Mouse (Mus musculus) neutrophil, adult 5-6 weeks (primary cell): ENCODE measurements around the gene Arid1b. TPM values are rescaled to one million over a fixed set of nuclear protein-coding genes. Genes with fewer than 3 reads are reported as not detected.
"Not testable (repeated sequence)": the region's sequence is repeated elsewhere in the genome, so short reads cannot be mapped to it uniquely, and the experiment has no call there.

Experiments
- ATAC-seq: fragments of 151-379, 151-347 bp; 2 replicates; pipeline ENCODE4 v1.8.0; 2017; ENCODE audit warnings: mild to moderate bottlenecking, moderate TSS enrichment; ENCODE audit not compliant: insufficient number of reproducible peaks, poor library complexity, low FRiP score, severe bottlenecking; ENCODE audit errors: extremely low read depth
- total RNA-seq: library from RNA; stranded (forward); fragments of 200-1000 nt; gene quantifications from 2 replicates; pipeline ENCODE4 v1.2.3, GENCODE M21; 2017

Gene Arid1b
- total RNA-seq, 1 experiment from 2014 or later: 54.9 TPM

DNA sequence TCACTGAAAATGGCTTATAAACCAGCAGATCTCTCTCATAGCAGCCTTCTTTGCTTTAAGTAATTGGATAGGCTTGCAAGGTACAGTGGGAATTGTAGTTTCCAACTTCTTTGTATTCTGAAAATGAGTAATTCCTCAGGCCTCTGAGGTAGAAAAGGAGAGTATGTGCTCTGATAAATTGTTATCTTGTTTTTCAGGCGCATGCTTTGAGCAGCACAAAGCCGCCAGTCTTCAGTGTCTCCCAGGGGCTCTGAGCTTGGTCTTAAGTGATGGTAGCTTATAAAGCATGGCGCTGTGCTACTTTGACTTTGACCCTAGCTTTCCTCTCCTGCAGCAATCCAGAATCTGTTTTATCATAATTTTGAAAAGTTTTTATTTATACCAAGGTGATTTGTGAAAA, 76.3 kb downstream of the Arid1b start:
- no peak for ATAC-seq

DNA sequence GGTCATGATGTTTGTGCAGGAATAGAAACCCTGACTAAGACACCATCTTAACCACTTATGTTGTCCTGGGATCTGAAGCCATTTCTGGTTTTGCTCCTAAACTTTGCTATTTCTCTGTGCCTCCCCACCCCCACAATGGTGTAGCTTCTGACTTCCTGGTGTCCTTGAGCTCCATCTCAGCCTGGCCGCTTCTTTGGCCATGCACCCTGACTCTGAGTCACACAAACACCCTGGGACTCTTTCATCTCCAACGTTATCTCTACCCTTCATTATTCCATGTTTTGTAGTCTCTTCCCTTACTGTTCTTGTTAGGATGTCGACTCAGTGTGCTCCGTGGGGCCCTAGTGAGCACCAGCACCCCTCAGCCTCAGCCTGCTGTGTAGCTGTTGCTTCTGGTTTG, 78.4 kb downstream of the Arid1b start:
- no peak for ATAC-seq

DNA sequence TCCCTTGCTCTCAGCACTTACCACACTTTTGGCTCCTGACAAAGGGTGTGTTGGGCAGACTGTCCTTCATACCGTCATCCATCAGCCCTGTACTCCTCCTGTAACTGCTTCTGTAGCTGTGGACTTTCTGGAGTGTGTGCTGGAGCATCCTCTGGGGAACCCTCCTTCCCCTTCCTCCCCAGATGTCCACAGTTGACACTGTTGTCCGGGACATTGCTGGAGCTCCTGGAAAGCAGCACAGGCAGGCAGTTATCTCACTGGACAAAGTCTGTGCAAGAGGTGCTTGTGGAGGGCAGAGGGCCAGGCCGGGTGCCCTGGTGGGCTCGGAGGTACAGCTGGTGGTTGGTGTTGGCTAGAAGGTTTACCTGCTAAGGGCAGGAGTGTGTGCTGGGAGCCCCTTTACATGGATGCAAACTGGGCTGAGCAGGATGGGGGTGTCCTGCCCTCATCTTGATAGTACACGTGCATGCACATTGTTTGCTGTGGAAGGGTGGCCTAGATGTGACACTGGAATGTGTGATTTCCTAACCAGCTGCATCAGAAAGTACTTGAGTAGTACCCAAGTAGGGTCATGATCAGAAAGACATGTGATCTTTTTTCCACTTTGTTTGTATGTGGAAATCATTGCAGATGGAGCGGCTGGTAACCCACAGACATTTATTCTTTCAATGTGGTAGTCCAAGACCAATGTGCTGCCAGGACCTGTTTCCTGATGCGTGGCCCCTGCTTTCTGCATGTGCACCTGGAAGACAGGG, 80.8 kb downstream of the Arid1b start:
- ATAC-seq: no peak

DNA sequence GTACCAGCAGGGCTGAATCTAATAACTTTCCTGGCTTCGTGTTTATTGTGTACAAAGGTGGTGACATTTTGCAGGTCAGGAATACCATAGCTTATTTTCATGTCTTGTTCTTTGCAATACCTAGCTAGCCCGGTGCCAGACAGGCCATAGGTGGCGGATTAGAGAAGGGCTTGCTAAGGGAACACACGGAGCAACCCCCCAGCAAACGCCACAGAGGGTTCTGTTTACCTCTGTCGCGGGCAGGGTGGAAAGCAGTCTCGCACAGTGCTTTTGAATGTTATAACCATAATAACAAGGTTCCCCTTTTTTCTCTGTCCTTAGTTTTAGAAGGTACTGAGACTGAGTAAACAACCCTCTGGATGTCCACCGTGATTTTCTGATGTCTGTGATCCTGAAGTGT, 83.9 kb downstream of the Arid1b start:
- ATAC-seq: peak; percentile 24; the same call in 1 of the 2 replicates

DNA sequence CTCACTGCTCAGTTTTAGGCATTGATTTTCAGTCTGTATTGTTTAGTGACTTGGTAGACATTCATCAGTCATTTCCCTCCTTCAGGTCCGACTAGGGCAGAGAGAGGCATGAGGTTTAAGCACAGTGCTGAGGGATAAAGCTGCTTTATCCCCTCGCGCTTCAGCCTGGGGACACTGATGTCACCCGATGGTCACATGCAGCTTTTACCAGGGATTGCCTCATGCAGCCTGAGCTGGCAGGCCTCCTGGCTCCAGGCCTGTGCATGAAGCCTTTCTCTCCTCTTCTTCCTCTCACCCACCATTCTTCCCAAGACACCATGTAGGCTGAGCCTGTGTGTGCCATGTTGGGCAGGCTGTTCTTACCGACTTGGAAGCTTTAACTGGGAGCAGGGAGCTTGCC, 84.4 kb downstream of the Arid1b start:
- no peak for ATAC-seq

DNA sequence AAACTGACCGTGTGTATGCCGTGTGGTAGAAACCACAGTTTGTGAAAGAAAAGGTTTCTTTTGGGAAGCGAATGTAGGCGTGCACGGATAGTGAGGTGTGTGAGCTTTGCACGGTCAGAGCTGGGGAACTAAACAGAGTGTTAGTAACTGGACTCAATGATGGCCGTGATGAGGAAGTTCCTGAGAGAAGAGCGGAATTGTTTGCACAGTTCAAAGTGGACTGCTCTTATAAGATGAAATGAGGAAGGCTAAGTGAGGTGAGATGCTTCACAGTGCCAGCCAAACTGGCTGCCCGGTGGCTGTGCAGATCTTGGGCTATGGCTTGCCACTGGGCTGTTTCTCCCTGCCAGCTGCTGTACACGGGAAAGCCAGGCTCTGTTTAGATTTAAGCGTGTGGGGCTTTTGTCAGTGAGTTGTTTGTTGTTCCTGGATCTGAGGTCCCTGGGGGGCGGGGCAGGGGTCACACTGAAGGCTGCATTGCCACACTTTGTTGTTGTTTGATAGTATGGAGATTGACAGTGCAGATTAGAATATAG, 86.8 kb downstream of the Arid1b start:
- peak; percentile 54; the same call in 1 of the 2 replicates for ATAC-seq

DNA sequence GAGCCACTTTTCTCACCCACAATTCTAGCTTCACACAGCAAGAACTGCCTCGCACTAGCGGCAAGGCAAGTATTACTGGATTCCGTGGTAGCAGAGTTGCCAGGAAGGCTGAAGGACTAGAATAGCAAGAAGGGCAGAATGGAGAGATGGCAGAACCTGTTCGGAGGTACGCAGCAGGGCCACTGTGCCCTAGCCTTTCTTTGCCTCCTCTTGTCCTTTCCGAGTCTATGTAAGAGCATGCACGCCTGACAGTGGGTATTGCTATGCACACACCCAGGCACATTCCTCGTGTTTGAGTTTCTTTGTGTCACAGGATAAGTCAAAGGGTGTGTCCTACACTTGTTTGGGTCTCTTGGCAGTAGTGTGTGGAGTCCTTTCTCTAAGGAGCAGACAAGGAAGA, 88.1 kb downstream of the Arid1b start:
- ATAC-seq: no peak

DNA sequence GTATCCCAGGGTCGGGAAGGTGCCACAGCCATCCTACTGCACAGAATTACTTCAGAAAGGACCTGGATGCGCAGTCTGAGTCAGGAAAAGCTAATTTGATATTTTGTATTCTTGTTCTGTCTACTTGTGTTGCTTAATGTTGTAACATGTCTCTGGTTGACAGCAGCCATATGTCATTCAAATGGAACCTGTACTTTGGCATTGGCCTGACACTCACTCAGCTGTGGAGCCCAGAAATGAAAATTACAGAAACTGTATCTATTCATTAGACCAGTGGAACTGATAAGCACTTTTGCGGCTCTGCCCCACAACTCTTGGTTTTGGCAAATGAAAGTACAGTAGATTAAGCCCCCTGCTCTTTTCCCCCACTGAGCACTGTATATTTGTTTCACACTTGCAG, 89.4 kb downstream of the Arid1b start:
- ATAC-seq: no peak

DNA sequence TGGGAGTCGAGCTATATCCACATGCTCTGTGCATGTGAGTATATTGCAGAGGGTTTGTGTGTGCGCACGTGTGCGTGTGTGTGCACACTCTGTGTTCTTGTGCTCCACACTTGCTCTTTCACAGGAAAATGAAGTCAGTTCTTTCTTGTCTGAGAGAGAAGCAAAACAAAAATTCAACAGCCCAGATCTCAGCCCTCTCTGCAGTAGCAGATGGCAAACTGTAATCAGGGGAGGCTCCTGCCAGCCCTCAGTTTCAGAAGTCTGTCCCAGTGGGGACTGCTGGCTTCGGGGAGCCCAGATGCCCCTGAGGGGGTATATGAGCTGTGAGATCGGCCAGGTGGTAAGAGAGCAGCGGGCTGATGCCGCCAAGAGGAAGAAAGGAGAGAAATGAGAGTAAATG, 90.0 kb downstream of the Arid1b start:
- ATAC-seq: no peak

DNA sequence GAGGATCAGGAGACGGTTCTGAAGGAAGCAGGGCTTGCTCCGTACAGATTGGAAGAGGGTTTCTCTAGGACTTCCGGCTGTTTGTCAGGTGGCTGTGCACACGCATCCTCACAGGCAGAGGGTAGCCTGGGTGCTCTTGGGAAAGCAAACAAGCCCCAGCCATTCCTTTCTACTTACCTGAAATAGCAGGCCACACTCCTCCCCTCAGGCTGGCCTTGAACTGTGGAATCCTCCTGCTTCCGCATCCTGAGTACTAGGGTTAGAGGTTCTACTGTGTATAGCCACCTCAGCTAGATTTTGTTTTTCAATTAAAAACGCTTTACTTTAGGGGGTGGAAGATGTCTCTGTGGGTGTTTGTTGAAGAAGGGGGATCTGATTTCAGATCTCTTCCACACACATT, 90.9 kb downstream of the Arid1b start:
- no peak for ATAC-seq

DNA sequence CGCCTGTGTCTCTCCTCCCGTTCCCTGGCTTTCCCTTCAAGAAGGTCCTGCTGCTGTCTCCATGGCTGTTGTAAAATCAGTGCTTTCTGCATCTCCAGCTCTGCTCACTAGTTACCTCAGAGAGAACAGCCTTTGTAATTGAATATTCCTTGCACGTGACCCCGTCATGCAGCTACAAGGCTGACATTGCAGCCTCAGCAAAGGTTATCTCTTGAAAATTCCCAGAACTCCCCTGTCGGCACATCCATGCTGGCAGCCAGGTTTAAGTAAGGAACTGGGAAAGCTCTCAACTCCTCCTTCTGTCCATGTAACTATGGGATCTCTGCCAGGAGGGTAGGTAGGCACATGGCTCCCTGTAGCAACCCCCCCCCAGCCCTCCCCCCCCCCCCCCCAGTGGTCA, 91.8 kb downstream of the Arid1b start:
- no peak for ATAC-seq

DNA sequence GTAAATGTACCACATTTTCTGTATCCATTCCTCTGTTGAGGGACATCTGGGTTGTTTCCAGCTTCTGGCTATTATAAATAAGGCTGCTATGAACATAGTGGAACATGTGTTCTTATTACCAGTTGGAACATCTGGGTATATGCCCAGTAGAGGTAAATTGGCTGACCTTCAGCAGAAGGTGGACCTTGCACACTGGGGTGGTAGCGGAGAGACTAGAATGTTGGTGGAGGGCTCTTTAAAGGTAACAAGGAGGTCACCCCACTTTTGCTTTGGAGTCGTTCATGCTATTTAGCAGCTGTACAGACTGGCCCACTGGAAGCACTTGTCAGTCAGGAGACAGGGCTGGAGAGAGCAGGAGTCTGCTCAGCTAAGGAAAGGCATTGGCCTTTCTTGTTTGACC, 94.1 kb downstream of the Arid1b start:
- not testable (repeated sequence) for ATAC-seq

DNA sequence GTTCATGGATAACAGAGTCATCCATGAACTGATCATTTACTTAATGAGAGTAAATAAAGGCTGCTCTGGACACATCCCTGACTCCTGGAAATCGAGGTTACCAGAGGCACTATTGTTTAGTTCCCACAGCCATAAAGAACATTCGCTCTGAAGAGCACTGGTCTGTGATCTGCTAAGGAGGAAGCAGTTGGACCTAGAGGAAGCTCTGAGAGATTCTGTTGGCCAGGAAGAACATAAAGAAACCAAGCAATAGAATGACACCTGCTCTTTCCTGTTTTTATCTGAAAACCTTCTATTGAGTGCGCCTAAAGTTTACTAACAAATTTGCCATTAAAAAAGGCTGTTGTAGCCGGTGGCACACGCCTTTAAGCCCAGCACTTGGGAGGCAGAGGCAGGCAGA, 94.7 kb downstream of the Arid1b start:
- ATAC-seq: 0 out of 2 replicates have a peak, but pooled peaks have one; percentile 13

DNA sequence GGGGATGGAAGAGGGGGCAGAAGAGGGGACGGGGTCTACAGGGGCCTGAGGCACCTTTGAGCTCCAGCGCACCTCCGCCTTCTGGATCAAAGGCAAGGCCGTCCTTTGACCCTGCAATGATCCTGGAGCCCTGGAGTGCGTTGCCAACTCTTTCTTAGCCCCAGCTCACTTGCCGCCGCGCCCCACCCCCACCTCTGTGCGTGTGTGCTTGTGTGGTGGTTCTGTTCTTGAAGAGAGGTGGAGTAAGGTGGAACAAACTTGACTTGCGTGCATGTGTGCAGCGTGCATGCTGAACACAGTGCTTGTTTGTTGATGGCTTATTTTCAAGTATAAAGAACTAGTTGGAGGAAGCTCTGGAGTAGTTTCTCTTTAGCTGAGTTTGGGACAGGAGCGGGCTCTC, 95.4 kb downstream of the Arid1b start:
- peak; percentile 36; the same call in 1 of the 2 replicates for ATAC-seq

DNA sequence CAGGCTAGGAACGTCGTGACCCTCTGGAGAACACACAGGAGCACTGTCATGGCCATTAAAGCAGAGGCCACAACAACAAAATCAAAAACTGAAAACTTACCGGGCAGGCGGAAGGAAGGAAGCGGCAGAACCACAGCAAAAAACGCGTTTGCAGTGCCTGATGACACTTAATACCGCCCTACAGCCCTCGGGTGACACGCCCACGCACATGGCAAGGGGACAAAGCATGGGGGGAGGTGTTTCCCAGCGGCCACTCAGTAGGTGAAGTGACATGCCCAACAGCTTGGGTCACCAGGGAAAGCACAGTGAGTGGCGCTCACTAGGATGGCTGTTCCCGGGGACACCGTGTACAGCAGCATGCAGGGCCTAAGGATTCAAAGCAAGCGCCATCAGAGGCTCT, 97.4 kb downstream of the Arid1b start:
- peak; percentile 41; the same call in 1 of the 2 replicates for ATAC-seq

DNA sequence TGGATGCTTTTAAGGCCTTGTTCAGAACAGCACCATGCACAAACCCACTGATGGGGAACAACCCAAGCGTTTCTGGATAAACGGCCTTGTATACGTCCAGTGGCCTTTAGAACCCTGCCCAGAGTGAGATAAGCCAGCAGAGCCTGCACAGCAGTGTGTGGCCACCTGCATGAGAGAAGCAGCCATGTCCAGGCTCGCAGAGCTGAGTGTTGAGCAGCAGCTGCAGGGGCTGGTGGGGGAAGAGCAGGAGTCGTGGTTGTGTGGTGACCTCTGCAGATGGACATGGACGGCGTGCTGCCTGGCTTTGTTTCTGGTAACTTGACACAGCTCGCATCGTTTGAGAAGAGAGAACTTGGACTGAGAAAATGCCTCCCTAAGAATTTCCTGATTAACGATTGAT, 97.8 kb downstream of the Arid1b start:
- ATAC-seq: no peak

DNA sequence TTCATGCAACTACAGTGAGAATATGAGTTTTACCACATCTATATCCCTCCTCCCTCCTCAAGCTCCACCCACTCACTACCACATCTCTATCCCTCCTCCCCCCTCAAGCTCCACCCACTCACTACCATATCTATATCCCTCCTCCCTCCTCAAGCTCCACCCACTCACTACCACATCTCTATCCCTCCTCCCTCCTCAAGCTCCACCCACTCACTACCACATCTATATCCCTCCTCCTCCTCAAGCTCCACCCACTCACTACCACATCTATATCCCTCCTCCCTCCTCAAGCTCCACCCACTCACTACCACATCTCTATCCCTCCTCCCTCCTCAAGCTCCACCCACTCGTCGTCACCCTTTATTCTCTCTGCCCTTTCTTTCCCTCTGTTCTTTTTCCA, 99.2 kb downstream of the Arid1b start:
- ATAC-seq: 0 out of 2 replicates have a peak, but pooled peaks have one; percentile 17

DNA sequence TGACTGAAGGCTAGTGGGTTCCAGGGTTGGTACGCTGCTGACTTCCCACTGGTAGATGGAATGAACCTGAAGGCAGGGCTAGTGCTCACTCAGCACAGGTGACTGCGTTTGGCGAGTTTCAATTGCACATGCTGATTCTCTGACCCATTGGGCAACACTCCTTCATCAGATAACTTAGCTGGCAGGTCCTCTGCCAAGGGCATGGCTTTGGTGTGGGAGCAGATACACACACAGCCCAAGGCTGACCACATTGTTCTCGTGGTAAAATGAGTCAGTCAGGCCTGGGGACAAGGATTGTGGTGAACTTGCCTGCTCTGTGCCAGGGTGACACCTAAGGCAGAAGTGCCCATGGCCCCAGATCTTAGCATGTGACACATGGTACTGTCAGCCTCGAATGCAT, 100.5 kb downstream of the Arid1b start:
- ATAC-seq: no peak

DNA sequence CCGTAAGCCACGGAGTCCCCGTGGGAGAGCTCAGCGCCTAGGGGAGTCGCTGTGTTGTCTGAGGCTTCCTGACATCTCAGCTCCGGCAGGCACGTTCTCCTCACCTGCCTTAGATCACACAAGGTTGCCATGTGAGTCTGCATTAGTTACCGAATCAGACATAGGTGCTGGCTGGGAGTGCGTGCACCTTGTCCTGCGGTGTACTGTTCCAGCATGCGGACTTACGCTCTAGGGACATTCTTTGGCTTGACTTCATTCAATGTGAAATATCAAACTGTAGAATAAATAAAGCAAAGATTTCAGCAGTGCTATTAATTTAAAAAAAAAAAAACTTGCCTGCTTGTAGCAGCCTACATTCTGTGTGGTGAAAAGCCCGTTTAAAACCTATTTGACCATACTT, 101.6 kb downstream of the Arid1b start:
- no peak for ATAC-seq

DNA sequence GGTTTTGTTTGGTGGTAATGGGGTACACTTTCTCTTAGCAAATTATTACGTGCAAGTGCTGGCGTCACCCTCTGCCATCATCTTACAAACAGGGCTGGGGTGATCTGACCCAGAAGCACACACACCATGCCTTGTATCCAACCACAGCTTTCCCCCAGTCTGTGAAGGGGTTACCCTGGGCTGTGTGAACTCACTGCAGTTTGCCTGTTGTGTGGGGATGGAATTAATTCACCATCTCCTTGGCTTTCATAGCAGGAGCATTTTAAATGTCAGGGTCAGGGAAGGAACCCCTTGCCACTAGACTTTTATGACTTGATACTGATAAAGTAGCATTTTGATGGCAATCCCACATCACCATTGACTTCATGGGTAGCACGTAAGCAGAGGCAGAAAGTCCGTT, 102.9 kb downstream of the Arid1b start:
- no peak for ATAC-seq
